Mouse (Mus musculus) midbrain, embryonic 14.5 days (tissue): ENCODE data around the gene Cyp2d26. TPM values are rescaled to one million over a fixed set of nuclear protein-coding genes. Genes with fewer than 3 reads are reported as not detected.

Experiments used
- microRNA-seq: library from miRNA; unstranded; fragments of <30 nt; microRNA quantifications from one replicate; pipeline ENCODE4, GENCODE M21; 2016
- polyA plus RNA-seq: library from polyadenylated mRNA; unstranded; fragments of >200 nt; fragmentation: Nextera tagmentation; extraction: Ambion mirVana; gene quantifications from 2 replicates; pipeline ENCODE4 v1.2.1, GENCODE M21; 2014

The Cyp2d26 gene
- polyA plus RNA-seq, 1 experiment from 2014 or later = 0.28 TPM

Small RNAs within 50 kb of the gene (microRNA-seq; reads per million reads assigned to microRNA genes)
- gene Gm27618 = not detected

Other genes with a start within 250 kb of the Cyp2d26 start
- not detected in 2 replicates for gene Cyp2d12, start 239.2 kb downstream of the Cyp2d26 start, polyA plus RNA-seq
- gene Cyp2d34, start 173.3 kb downstream of the Cyp2d26 start, polyA plus RNA-seq = not detected in 2 replicates
- not detected in 2 replicates for gene Cyp2d40, start 30.1 kb downstream of the Cyp2d26 start, polyA plus RNA-seq
- 17.8 and 18.0 TPM in 2 replicates for gene Tcf20, start 193.6 kb upstream of the Cyp2d26 start, polyA plus RNA-seq
- 1.2 and 2.9 TPM in 2 replicates for gene Nfam1, start 239.0 kb upstream of the Cyp2d26 start, polyA plus RNA-seq